Mouse (Mus musculus) ES-E14 (cell line): ENCODE measurements around the gene Bgn. TPM values are rescaled to one million over a fixed set of nuclear protein-coding genes. Genes with fewer than 3 reads are reported as not detected.

Source experiments
- DNase-seq: peaks from one replicate; pipeline ENCODE4 v3.0.0-alpha.2; 2013; ENCODE audit warnings: low read depth, low spot score
- H3K27ac ChIP-seq: 2 replicates; pipeline ENCODE4 v1.5.1; 2012; ENCODE audit warnings: low read depth, mild to moderate bottlenecking, low read length, moderate library complexity, mixed read lengths; ENCODE audit not compliant: poor library complexity, insufficient read depth, severe bottlenecking
- H3K36me3 ChIP-seq: 2 replicates; pipeline ENCODE4 v1.6.1; 2012; ENCODE audit warnings: mild to moderate bottlenecking, low read length, moderate library complexity, mixed read lengths; ENCODE audit not compliant: control insufficient read depth, poor library complexity, insufficient read depth, severe bottlenecking
- H3K4me1 ChIP-seq, 2 experiments: fragments of 150-350 bp in 1 of 2; sonication (generic) in 1 of 2; 2 replicates each; pipeline ENCODE4 v1.6.1; 2012; ENCODE audit warnings: low read length in 2 of 2, mild to moderate bottlenecking in 1 of 2, mixed read lengths in 1 of 2; ENCODE audit not compliant: control insufficient read depth in 2 of 2, insufficient read depth in 2 of 2, poor library complexity in 1 of 2
- H3K4me3 ChIP-seq, 2 experiments: fragments of 150-350 bp in 1 of 2; sonication (generic) in 1 of 2; 2 replicates each; pipeline ENCODE4 v1.5.1; 2012; ENCODE audit warnings: low read length in 2 of 2, low read depth in 1 of 2, mild to moderate bottlenecking in 1 of 2, mixed read lengths in 1 of 2; ENCODE audit not compliant: insufficient read depth in 1 of 2, poor library complexity in 1 of 2, severe bottlenecking in 1 of 2
- H3K9ac ChIP-seq: 2 replicates; pipeline ENCODE4 v1.6.1; 2012; ENCODE audit warnings: low read depth, mild to moderate bottlenecking, low read length, mixed read lengths; ENCODE audit not compliant: poor library complexity, insufficient read depth, severe bottlenecking
- H3K9me3 ChIP-seq: fragments of 150-350 bp; sonication (generic); 2 replicates; pipeline ENCODE4 v1.6.1; 2012; ENCODE audit warnings: low read depth, mild to moderate bottlenecking, low read length; ENCODE audit not compliant: control insufficient read depth, insufficient read depth
- CHD2 ChIP-seq: IDR thresholded peaks from 2 replicates; pipeline ENCODE4 v1.6.1; 2014; ENCODE audit warnings: mild to moderate bottlenecking, low read depth, low read length, inconsistent platforms
- HCFC1 ChIP-seq: IDR thresholded peaks from 2 replicates; pipeline ENCODE4 v1.6.1; 2012; ENCODE audit warnings: low read length, inconsistent platforms, borderline replicate concordance; ENCODE audit not compliant: insufficient read depth
- MAFK ChIP-seq: IDR thresholded peaks from 2 replicates; pipeline ENCODE4 v1.6.1; 2014; ENCODE audit warnings: mild to moderate bottlenecking, low read depth, low read length, inconsistent platforms; ENCODE audit not compliant: insufficient read depth
- ZC3H11A ChIP-seq: IDR thresholded peaks from 2 replicates; pipeline ENCODE4 v1.6.1; 2012; ENCODE audit warnings: low read depth, mild to moderate bottlenecking, inconsistent platforms, low read length, borderline replicate concordance
- ZNF384 ChIP-seq: IDR thresholded peaks from 2 replicates; pipeline ENCODE4 v1.6.1; 2012; ENCODE audit warnings: low read depth, low read length, inconsistent platforms
- in situ Hi-C, 2 experiments: fragments of 600-800 bp; cut with MboI; formaldehyde crosslinking; loops; one replicate each; pipeline ENCODE4 v1.15.1; 2025; ENCODE audit warnings: low sequenced_read_pairs in 2 of 2, inconsistent platforms in 1 of 2; ENCODE audit not compliant: unreplicated experiment in 2 of 2
- total RNA-seq: library from RNA; depleted of rRNA; stranded (reverse); fragments of 300-350 nt; gene quantifications from 2 replicates; pipeline ENCODE4 v1.2.3, GENCODE M21; 2012

Gene Bgn
- total RNA-seq, 1 experiment, result 12.0 TPM

GRCm38 (mm10) chrX:73482643-73483483 is 539 bp upstream of the Bgn start:
- no peak for DNase-seq
- no peak overlapping the region for H3K4me3 ChIP-seq
- H3K27ac ChIP-seq, result no peak overlapping the region
- H3K9me3 ChIP-seq, result no peaks in the 10 kb centered on the region
- TF ChIP-seq CHD2 (no peak), ZC3H11A (no peak), ZNF384 (no peak), HCFC1 (no peak), MAFK (no peak)
- no peak overlapping the region for H3K9ac ChIP-seq
- no peaks in the 10 kb centered on the region for H3K36me3 ChIP-seq
- in situ Hi-C loops, result no loop called here
- H3K4me1 ChIP-seq, result no peaks in the 10 kb centered on the region

GRCm38 (mm10) chrX:73484076-73484475 is 674 bp downstream of the Bgn start:
- no peak for TF ChIP-seq MAFK
- Histone ChIP-seq H3K36me3 (no peaks in the 10 kb centered on the region), H3K4me3 (no peak overlapping the region), H3K9ac (no peak overlapping the region), H3K9me3 (no peaks in the 10 kb centered on the region), H3K4me1 (no peaks in the 10 kb centered on the region), H3K27ac (no peak overlapping the region)
- in situ Hi-C loops, result no loop called here
- no peak for DNase-seq

GRCm38 (mm10) chrX:73484870-73485269 is 1.5 kb downstream of the Bgn start:
- DNase-seq, result no peak
- Histone ChIP-seq H3K9me3 (no peaks in the 10 kb centered on the region), H3K4me3 (no peak overlapping the region), H3K27ac (no peak overlapping the region), H3K4me1 (no peaks in the 10 kb centered on the region), H3K36me3 (no peaks in the 10 kb centered on the region), H3K9ac (no peak overlapping the region)
- TF ChIP-seq HCFC1, result no peak
- TF ChIP-seq ZC3H11A, result no peak
- TF ChIP-seq ZNF384, result no peak
- no peak for TF ChIP-seq CHD2
- TF ChIP-seq MAFK, result no peak
- in situ Hi-C loops, result no loop called here

- no peaks in the 10 kb centered on the region for H3K9me3 ChIP-seq
- in situ Hi-C loops, result no loop called here
- TF ChIP-seq ZC3H11A, result no peak
- TF ChIP-seq ZNF384, result no peak
- no peak for TF ChIP-seq CHD2
- no peak for TF ChIP-seq HCFC1
- no peak for TF ChIP-seq MAFK
- H3K4me3 ChIP-seq, result no peak overlapping the region
- no peak overlapping the region for H3K27ac ChIP-seq
- H3K9ac ChIP-seq, result no peak overlapping the region
- DNase-seq, result no peak
- H3K36me3 ChIP-seq, result no peaks in the 10 kb centered on the region
- no peaks in the 10 kb centered on the region for H3K4me1 ChIP-seq
These were observed 3.5 kb downstream of the Bgn start for GRCm38 (mm10) chrX:73486920-73487319.

- H3K36me3 ChIP-seq, result no peaks in the 10 kb centered on the region
- in situ Hi-C loops, result no loop called here
- TF ChIP-seq MAFK (no peak), ZC3H11A (no peak), HCFC1 (no peak), CHD2 (no peak), ZNF384 (no peak)
These were observed 6.8 kb downstream of the Bgn start for GRCm38 (mm10) chrX:73490186-73490585.

More at GRCm38 (mm10) chrX:73490186-73490585, 6.8 kb downstream of the Bgn start:
- no peak overlapping the region for H3K9ac ChIP-seq
- no peak for DNase-seq
- H3K27ac ChIP-seq, result no peak overlapping the region
- no peaks in the 10 kb centered on the region for H3K9me3 ChIP-seq
- H3K4me3 ChIP-seq, result no peak overlapping the region
- no peaks in the 10 kb centered on the region for H3K4me1 ChIP-seq
